Mouse (Mus musculus) NIH3T3 (cell line): Measurements from ENCODE around the gene Gmds.

Experiments
- DNase-seq: peaks from one replicate; pipeline ENCODE4 v3.0.0-alpha.2; 2012; ENCODE audit warnings: low read depth

Gmds gene

DNA sequence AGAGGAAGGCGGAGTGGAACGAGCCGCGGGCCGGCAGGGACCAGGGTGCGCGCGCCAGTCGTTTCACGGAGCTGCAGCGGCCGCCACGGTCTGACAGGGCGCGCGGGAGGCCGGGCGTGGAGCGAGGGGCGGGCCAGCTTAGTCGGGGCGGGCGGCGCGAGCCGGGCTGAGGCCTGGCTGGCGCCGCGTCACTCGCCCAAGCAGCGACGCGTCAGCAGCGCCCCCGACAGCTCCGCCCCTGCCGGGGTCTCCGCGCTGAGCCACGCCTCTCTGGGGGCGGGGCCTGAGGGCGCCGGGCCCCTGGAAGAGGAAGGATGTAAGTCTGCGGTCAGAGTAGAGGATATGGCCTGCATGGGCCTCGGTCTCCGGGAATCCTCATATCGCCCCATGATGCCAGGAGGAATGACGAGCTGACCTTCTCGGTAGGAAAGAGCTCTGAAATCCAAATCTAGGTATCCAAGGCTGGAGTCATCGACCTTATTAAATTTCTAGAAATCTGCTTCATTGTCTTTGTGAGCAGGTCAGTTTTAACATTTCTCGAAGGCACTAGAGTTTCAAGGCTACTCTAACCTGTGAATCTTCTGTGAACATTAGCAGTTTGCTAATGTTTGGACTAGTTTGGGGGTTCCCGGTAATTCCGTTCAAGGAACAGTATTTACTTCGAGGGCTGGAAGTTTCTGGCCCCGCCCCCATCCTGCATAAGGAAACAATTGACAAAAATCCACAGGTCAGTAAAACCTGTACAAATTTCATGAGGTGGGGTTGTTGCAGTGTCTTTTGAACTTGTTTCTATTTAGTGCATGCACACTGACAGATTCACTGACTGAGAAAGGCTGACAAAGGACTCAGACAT is at the start of gene Gmds:
TSS of gene Gmds (minus strand) at position 228 of the 853 bp plus-strand sequence.
- peak; percentile 96 for DNase-seq

DNA sequence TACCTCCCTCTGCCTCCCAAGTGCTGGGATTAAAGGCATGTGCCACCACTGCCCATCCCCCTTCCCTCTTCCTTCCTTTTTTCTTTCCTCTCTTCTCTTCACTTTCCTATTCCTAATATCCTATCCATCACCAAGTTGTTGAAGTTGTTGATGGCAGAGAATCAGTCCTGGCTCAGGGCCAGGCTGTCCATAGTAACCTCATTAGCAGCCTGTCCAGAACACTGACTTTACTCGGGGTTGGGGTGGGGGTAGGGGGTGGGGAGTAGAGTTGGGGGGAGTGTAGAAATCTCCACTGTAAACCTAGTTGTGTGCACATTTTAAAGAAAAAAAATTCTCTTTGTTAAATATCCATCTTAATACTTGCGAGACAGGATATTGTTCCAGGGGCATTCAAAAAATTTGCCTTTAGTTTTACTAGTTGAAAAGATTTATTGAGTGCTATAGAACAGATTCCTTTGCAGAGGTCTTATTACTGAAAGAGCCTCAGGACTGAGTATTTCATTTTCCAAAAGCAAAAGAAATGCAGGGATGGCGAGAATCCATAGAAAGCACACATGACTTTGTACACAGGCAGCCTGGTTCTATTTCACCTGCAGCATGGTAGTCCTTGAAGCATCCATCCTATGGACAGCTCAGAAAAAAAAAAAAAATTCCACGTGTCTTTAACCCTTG is 47.0 kb upstream of the Gmds start:
- peak; percentile 41 for DNase-seq

DNA sequence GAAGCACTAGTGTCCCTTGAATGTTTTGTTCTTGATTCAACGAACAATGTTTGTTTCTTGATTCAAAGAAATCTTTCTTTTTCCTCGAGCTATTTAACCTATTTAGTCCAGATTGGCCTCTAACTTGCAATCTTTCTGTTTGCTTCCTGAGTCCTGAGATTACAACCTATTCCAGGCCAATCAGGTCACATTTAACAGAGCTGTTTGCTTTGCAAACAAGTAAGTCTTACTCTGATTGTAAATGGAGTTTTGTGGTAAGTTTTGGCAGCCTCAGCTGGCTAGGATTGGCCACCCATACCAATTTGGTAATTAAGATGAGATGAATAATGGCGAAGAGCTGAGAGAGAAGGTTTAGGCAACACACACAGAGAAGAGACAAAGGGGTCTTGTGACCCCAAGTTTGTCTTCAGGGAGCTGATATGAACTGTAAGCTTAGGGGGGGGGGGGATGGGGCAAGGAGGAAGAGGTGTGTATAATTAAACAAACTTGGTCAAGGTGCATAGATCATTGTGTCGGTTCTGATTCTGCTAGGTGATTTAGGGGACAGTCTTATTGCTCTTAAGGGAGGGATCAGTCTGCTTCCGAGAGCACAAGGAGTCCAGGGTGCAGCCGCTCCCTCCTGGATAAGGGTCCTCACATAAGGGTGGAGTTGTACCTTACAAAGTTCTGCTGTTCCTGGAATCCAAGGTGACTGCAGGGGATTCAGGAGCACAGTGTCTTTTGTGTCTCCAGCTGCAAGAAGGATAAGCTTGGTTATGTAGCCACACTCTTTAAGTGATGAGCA is 43.9 kb upstream of the Gmds start:
- no peak for DNase-seq

DNA sequence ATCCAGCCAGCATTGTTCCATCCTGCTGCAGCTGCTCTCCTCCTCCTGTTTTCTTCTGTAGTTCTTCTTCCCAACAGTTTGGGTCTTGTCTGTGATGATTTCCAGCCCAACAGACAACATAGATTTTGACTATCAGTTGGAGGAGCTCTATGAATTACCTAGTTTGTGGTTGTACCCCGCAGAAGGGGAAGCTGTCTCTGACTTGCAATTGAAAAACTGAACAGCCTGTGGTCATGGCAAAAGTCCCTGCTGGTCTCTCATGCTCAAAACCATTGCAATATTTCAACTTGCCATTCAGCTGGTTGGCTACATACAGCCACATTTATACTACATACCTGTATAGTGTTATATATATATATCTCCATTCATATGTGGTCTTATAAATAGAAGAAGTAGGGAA is 40.1 kb upstream of the Gmds start:
- DNase-seq = no peak

- no peak for DNase-seq
Observed at GRCm38 (mm10) chr13:32372531-32372883, 34.0 kb upstream of the Gmds start.

- DNase-seq = no peak
Observed at GRCm38 (mm10) chr13:32371874-32372530, 33.5 kb upstream of the Gmds start.

- DNase-seq = peak; percentile 85
Observed at GRCm38 (mm10) chr13:32370751-32371150, 32.2 kb upstream of the Gmds start.

DNA sequence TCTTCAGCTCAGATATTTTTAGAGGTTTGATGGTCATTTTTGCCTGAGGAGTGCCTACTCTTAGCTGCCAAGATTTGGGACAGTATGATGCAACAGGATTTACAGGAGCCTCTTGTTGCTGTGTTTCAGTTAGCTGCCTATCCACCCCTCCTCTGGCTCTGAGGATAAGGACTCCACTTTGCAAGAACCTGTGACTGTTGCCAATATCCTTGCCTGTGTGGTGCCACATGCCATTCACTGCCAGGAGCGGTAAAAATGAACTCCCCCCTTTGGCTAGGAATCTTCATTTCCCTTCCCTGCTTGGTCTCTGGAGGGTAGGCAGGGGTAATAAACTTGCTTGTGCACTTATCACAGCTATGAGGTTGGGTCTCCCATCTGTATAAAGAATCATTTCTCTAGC is 31.6 kb upstream of the Gmds start:
- DNase-seq = peak; percentile 8

- no peak for DNase-seq
Observed at GRCm38 (mm10) chr13:32337735-32338512, 616 bp downstream of the Gmds start.

GRCm38 (mm10) chr13:32318309-32318708 is 20.2 kb downstream of the Gmds start:
- no peak for DNase-seq

- no peak for DNase-seq
Observed at GRCm38 (mm10) chr13:32317354-32317753, 21.2 kb downstream of the Gmds start.

DNA sequence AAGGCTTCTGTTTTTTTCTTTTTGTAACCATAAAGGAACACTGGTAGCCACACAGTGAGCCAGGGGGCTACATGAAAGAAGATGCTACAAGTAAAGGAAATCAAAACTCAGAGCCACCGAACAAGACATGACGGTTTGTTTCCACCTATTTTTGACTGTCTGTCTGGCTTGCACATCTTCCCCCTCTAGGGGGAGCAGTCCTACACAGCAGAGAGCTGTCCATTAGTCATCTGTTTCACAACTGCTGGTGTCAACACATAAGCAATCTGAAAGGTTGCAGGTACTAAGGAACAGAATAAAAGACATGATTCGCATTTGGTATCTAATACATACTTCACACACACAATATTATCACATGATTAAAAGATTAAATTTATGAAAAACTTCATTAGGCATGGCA is 25.9 kb downstream of the Gmds start:
- peak; percentile 78 for DNase-seq

GRCm38 (mm10) chr13:32311476-32311875 is 27.1 kb downstream of the Gmds start:
- no peak for DNase-seq

- peak; percentile 61 for DNase-seq
Observed at GRCm38 (mm10) chr13:32298456-32298855, 40.1 kb downstream of the Gmds start.

GRCm38 (mm10) chr13:32297398-32297797 is 41.1 kb downstream of the Gmds start:
- DNase-seq = peak; percentile 63

DNA sequence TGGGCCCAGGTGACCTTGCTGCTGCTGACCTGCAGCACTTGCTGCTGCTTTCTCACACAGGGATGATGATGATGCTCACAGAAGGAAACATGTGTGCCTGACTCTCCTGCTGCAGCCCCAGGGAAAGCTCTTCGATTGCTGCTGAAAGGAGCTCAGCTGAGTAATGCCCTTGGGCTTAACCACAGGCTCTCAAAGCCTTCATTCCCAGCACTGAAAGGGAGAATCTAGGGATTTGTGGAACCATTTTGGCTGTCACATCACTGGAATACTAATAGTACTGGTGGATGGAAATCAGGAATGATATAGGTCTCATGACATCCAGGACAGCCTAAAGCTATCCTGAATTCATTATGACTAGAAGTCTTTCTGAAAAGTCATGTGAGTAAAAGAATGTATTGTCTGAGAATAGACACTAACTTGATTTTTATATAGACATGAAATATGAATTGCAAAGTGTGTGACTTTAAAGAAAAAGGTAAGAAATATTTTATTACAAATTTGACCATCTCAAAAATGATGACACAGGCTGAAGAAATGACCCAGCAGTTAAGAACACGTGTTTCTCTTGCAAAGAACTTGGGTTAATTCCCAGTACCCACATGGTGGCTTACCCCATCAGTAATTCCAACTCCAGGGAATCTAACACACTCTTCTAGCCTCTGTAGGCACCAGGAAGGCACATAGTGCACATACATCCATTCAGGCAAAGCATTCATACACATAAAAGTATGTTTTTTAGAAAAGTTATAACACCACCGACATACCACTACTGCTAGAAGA is 43.9 kb downstream of the Gmds start:
- DNase-seq = peak; percentile 69

GRCm38 (mm10) chr13:32272937-32273496 is 65.5 kb downstream of the Gmds start:
- DNase-seq = no peak

DNA sequence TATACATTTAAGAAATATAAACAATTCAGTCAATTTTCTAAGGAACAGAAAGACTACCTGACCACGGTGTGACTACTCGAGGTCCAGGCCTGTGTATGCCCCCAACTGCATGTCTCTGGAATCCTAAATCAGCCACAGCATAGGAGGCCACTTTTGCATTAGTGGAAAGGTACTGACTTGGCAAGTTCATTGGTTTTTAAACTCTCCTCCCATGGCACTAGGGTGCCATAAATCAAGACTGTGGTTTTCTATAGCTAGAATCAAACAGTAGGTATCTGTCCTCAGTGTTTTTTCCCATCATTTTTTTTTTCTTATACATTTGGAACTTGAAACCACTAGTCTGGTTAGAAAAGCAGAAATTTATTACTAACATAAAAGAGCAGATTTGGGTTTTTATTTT is 68.8 kb downstream of the Gmds start:
- peak; percentile 9 for DNase-seq

- DNase-seq = peak; percentile 5
Observed at GRCm38 (mm10) chr13:32269261-32269660, 69.3 kb downstream of the Gmds start.

DNA sequence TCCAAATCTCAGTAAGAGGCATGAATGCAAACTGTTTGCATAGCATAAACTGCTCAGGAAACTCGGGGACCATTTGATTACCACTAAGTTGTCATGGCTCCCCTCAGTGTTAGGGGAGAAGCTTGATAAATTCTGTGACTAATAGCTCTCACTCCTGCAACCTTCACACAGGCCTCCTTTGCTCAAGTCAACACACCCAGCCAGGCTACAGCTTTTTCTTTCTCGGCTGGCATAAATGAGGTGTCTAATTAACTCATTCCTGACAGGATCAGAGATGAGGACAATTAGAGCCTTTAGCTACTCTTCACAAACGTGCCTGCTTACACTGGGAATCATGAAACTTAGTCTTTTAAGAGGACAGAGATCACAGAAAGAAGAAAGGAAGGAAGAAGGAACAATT is 70.3 kb downstream of the Gmds start:
- DNase-seq = no peak
